Mouse (Mus musculus) spleen, adult 2 months (tissue): ENCODE results near the gene Tns3. TPM values are rescaled to one million over a fixed set of nuclear protein-coding genes. Genes with fewer than 3 reads are reported as not detected.

Source experiments
- DNase-seq, 2 experiments: peaks; one replicate each; pipeline versions ENCODE4 v3.0.0 to v3.0.0-alpha.2; 2012 to 2021; ENCODE audit warnings: low spot score in 2 of 2, low read depth in 1 of 2
- H3K27ac ChIP-seq: fragments of 200-500 bp; 2 replicates; pipeline ENCODE4 v1.5.1; 2012; ENCODE audit warnings: low read length, inconsistent platforms; ENCODE audit not compliant: insufficient read depth
- H3K27me3 ChIP-seq: fragments of 200-500 bp; 2 replicates; pipeline ENCODE4 v1.6.1; 2012; ENCODE audit warnings: mild to moderate bottlenecking, moderate library complexity, low read length, inconsistent platforms; ENCODE audit not compliant: control insufficient read depth, insufficient read depth
- H3K36me3 ChIP-seq: fragments of 200-500 bp; 2 replicates; pipeline ENCODE4 v1.6.1; 2012; ENCODE audit warnings: mild to moderate bottlenecking, low read length, inconsistent platforms; ENCODE audit not compliant: control insufficient read depth, insufficient read depth
- H3K4me1 ChIP-seq: fragments of 200-500 bp; 2 replicates; pipeline ENCODE4 v1.6.1; 2011; ENCODE audit warnings: inconsistent platforms; ENCODE audit not compliant: control insufficient read depth, insufficient read depth, insufficient read length
- H3K4me3 ChIP-seq: fragments of 200-500 bp; 2 replicates; pipeline ENCODE4 v1.5.1; 2011; ENCODE audit warnings: mild to moderate bottlenecking, inconsistent platforms; ENCODE audit not compliant: insufficient read depth, insufficient read length; ENCODE audit errors: extremely low read depth
- CTCF ChIP-seq: fragments of 200-500 bp; IDR thresholded peaks from 2 replicates; pipeline ENCODE4 v1.5.1; 2011; ENCODE audit warnings: mild to moderate bottlenecking, inconsistent platforms; ENCODE audit not compliant: insufficient read depth, insufficient read length, insufficient replicate concordance; ENCODE audit errors: extremely low read depth
- POLR2A ChIP-seq: fragments of 200-500 bp; IDR thresholded peaks from 2 replicates; pipeline ENCODE4 v1.6.1; 2011; ENCODE audit warnings: low read depth, low read length, inconsistent platforms
- whole genome bisulfite sequencing: fragments of 180-500 bp; shearing (Covaris S2); methylation state at CpG from one replicate; pipeline ENCODE4 v1.1.7; 2018; 5-methylcytosine and 5-hydroxymethylcytosine counted together
- polyA plus RNA-seq: library from polyadenylated mRNA; depleted of rRNA; stranded (reverse); fragments of >200 nt; gene quantifications from 2 replicates; pipeline ENCODE4 v1.2.3, GENCODE M21; 2012

Tns3 gene
- polyA plus RNA-seq, 1 experiment: 39.7 TPM

DNA sequence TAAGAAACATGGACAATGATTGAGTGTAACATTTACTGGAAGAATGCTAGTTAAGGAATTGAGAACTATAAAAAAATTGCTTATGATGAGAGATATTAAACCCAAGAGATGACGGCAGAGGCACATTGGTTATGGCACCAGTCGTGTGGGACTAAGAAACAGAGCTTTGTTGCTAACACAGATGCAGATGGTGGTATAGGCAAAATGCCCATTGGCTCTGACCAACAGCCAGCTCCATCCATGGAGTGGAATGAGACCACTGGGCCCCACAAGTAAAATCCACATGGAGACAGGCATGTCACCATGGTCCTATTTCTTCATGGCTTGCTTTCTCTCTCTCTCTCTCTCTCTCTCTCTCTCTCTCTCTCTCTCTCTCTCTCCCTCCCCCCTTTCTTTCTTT, 223.6 kb downstream of the Tns3 start:
- H3K27me3 ChIP-seq: no peaks in the 10 kb centered on the region
- H3K36me3 ChIP-seq: peaks cover 1% of the 10 kb centered on the region
- 88% methylated on average over 2 of the region's 2 CpGs for WGBS
- H3K4me1 ChIP-seq: peaks cover 6% of the 10 kb centered on the region
- no peak overlapping the region for H3K27ac ChIP-seq
- no peak overlapping the region for H3K4me3 ChIP-seq
- DNase-seq: no peak
- no peak for TF ChIP-seq CTCF
- TF ChIP-seq POLR2A: no peak

GRCm38 (mm10) chr11:8440221-8440620, 224.1 kb downstream of the Tns3 start:
- H3K27me3 ChIP-seq: no peaks in the 10 kb centered on the region
- no peak for DNase-seq
- TF ChIP-seq CTCF: no peak
- H3K36me3 ChIP-seq: peaks cover 1% of the 10 kb centered on the region
- WGBS: 95% methylated on average over 5 of the region's 5 CpGs
- H3K4me3 ChIP-seq: no peak overlapping the region
- no peak overlapping the region for H3K27ac ChIP-seq
- H3K4me1 ChIP-seq: peaks cover 6% of the 10 kb centered on the region

DNA sequence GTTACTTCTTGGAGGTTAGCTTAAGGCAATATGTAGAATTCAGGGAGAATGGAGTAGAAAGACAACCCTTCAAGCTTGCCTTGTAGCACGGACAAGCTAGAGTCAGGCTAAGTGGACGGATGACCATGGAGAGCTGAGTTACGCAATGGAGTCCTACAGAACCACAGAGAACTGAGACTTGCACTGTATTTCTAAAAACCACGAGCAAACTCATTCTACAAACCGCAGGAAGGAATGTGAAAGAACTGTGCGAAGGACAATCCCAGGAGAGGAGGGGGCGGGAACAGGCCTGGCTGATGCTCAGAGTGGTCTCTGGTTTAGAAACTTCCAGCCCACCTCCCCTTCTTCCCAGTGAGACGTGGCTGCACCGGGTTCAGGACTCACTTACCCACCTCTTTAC, 225.3 kb downstream of the Tns3 start:
- Histone ChIP-seq H3K27me3 (no peaks in the 10 kb centered on the region), H3K27ac (no peak overlapping the region), H3K4me3 (no peak overlapping the region), H3K36me3 (no peaks in the 10 kb centered on the region; the same call in none of the 2 replicates), H3K4me1 (peaks cover 6% of the 10 kb centered on the region)
- no peak for TF ChIP-seq POLR2A
- no peak for TF ChIP-seq CTCF
- no peak for DNase-seq
- 85% methylated on average over 9 of the region's 9 CpGs for WGBS

DNA sequence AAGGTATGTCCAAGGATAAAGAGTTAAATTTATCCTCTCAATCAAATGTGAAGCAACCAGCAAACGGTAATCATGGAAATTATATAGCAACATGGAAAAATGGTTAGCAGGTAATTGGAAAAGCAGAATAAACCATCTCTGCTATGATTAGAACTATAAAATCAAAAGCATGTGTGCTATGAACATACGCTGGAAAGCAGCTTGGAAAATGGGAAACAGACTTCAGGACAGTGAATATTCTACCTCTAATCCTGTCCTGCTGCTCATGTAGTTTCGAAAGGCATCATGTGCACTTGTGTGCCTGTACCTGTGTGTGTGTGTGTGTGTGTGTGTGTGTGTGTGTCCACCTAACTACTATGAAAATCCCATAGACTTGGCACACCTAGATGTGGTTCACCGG, 226.1 kb downstream of the Tns3 start:
- 93% methylated on average over 4 of the region's 4 CpGs for WGBS
- no peak for DNase-seq
- no peak overlapping the region for H3K27ac ChIP-seq
- 0 out of 2 replicates have a peak, but pooled peaks cover under 1% of the 10 kb centered on the region for H3K4me1 ChIP-seq
- TF ChIP-seq CTCF: no peak
- TF ChIP-seq POLR2A: no peak
- no peaks in the 10 kb centered on the region; the same call in none of the 2 replicates for H3K36me3 ChIP-seq
- no peaks in the 10 kb centered on the region for H3K27me3 ChIP-seq
- H3K4me3 ChIP-seq: no peak overlapping the region

DNA sequence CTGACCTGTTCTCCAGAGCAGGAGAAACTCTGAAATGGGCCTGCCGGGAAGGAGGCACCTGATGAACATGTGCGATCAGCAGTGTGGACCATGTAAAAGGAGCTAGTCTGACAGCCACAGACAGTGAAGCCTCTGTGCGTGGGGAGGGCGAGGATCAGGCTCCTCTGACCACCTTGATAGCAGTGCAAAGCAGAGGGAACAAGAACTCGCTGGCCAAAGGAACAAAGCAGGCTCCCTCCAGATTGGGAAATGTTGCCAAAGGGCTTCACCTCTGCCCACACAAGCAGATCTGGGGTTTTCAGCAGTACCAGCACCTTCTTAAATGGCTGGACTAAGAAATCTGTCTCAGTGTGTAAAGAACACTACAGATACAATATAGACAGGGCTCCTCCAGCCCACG, 229.2 kb downstream of the Tns3 start:
- H3K4me3 ChIP-seq: no peak overlapping the region
- no peaks in the 10 kb centered on the region; the same call in 1 of the 2 replicates for H3K36me3 ChIP-seq
- no peak for DNase-seq
- H3K27ac ChIP-seq: no peak overlapping the region
- H3K4me1 ChIP-seq: no peaks in the 10 kb centered on the region
- no peaks in the 10 kb centered on the region for H3K27me3 ChIP-seq
- no peak for TF ChIP-seq POLR2A
- no peak for TF ChIP-seq CTCF
- 96% methylated on average over 6 of the region's 6 CpGs for WGBS

DNA sequence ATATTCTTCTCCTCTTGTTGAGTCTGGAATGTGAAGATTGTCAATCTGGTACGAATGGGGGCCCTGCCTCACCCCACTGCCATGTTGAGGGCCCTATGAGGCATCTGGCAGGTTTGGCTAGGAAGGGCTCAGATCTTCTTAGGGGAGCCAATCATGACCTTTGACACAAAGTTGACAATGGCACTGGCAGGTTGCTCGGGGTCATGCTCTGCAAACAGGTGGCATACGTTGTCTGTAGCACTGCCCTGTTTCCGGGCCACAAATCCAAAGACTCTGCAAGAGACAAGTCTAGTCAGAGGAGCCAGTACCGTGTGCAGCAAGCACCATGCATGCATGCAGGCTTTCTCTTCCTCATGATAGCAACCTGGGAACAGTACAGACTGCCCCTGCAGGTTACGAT, 230.0 kb downstream of the Tns3 start:
- no peak for TF ChIP-seq POLR2A
- 93% methylated on average over 6 of the region's 6 CpGs for WGBS
- Histone ChIP-seq H3K36me3 (no peaks in the 10 kb centered on the region; the same call in 1 of the 2 replicates), H3K4me3 (no peak overlapping the region), H3K27me3 (no peaks in the 10 kb centered on the region), H3K4me1 (no peaks in the 10 kb centered on the region), H3K27ac (no peak overlapping the region)
- DNase-seq: no peak

GRCm38 (mm10) chr11:8433443-8433842, 230.9 kb downstream of the Tns3 start:
- H3K27ac ChIP-seq: no peak overlapping the region
- H3K27me3 ChIP-seq: no peaks in the 10 kb centered on the region
- TF ChIP-seq CTCF (no peak), POLR2A (no peak)
- DNase-seq: no peak
- no peaks in the 10 kb centered on the region for H3K4me1 ChIP-seq
- H3K4me3 ChIP-seq: no peak overlapping the region
- H3K36me3 ChIP-seq: no peaks in the 10 kb centered on the region; the same call in 1 of the 2 replicates
- 93% methylated on average over 9 of the region's 9 CpGs for WGBS
